Mouse (Mus musculus): ENCODE results near the gene Bicral.
"Not testable (repeated sequence)": the region's sequence is repeated elsewhere in the genome, so short reads cannot be mapped to it uniquely, and the experiment has no call there.

The Bicral gene

DNA sequence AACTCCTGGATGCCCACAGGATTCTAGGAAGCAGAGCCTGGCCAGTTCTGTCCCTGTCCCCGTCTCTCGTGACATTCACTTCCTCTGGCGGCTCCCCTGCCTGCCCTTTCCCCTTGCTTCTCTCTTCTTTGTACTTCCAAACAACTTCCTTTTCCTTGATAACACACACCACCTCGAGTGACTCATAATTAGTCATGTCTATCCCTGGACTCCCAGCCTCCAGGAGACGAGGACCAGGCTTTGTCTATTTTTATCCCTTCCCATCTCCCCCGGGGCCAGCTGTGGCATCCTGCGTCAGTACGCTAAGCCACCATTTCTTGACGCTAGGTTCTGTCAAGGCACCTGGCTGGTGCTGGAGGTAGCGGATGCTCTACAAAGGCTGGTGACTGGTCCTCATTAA is 15.9 kb upstream of the Bicral start:
- DNase-seq = no peak

DNA sequence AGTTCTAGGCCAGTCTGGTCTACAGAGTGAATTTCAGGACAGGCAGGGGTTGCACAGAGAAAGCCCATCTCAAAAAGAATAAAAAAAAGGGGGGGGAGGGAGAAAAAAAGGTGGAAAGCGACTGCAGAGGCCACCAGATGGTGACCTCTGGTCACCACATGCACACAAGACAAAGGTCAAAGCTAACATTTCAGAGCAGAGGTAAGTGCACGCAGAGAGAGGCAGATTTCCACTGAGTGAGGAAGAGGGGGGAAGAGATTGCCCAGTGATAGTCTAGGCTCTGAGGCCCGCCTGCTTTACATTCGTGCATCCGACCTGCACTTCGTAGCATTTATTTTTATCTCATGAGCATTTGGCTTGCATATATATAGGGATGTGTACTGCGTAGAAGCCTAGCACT is 14.5 kb upstream of the Bicral start:
- no peak for DNase-seq

GRCm38 (mm10) chr17:46870913-46871312 is 12.6 kb upstream of the Bicral start:
- DNase-seq = no peak

DNA sequence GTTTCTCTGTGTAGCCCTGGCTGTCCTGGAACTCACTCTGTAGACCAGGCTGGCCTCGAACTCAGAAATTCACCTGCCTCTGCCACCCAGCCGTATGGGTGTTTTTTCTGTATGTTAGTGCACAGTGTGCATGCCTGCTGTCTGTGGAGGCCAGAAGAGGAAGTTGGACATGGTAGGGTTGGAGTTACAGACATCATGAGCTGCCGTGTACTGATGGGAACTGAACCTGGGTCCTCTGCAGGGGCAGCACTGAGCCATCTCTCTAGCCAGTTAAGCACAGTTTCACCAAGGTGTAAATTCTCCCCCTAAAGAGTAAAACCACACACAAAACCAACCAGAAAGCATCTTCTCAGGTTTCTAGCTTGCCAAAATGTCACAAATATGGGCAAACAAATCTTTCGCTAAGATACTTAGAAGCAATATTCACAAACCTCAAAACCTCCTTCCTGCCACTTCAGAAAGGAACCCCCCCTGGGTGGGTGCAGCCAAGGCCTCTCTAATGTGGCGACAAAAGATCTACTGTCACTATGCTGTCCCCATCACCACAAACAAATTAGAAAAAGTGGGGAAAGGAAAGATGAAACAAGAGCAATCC is 12.0 kb upstream of the Bicral start:
- no peak for DNase-seq

- no peak for DNase-seq
Observed at GRCm38 (mm10) chr17:46866836-46867235, 8.6 kb upstream of the Bicral start.

GRCm38 (mm10) chr17:46864566-46865195 is 6.4 kb upstream of the Bicral start:
- no peak for DNase-seq

DNA sequence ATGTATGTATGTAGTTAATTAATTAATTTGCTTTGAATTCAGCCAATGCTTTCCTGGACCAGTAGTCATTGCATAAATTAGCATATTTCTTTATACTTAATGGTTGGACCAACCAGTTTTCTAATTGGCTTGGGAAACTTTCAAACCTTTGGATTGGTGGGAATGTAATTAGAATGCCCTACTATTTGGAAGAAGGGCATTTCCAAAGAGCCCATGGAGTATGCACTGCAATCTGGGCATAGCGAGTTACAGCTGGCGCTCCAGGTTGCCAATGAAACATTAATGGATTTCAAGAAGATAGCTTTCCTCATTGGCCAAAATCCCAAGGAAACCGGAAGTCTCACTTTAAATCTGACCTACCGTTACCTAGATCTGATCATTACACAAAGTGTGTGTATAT is 1.8 kb upstream of the Bicral start:
- no peak for DNase-seq

- no peak for DNase-seq
Observed at GRCm38 (mm10) chr17:46858749-46859444, 615 bp upstream of the Bicral start.

DNA sequence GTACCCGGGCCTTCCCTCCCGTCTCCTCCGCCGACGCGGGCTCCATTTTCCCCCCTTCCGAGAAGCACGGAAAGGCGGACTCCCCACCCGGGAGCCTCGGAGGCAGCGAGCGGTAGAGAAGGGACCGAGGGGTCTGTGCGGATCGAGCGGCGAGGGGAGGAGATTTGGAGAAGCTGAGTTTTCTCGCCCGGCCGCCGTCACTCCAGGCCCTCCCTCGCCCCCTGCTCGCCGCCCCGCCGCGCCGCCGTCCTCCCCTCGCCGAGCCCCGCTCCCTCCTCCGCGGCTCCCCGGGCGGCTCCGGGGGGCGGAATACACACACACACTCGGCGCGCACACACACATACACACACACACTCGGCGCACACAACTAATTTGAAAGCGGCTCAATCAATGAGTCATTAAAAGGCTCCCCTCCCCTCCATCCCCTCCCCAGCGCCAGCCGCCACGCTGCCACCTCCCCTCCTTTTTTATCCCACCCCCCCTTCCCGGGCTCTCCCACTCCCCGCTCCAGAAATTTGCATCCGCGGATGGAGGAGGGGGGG is 850 bp downstream of the Bicral start:
- DNase-seq = peak; percentile 83 to 84

DNA sequence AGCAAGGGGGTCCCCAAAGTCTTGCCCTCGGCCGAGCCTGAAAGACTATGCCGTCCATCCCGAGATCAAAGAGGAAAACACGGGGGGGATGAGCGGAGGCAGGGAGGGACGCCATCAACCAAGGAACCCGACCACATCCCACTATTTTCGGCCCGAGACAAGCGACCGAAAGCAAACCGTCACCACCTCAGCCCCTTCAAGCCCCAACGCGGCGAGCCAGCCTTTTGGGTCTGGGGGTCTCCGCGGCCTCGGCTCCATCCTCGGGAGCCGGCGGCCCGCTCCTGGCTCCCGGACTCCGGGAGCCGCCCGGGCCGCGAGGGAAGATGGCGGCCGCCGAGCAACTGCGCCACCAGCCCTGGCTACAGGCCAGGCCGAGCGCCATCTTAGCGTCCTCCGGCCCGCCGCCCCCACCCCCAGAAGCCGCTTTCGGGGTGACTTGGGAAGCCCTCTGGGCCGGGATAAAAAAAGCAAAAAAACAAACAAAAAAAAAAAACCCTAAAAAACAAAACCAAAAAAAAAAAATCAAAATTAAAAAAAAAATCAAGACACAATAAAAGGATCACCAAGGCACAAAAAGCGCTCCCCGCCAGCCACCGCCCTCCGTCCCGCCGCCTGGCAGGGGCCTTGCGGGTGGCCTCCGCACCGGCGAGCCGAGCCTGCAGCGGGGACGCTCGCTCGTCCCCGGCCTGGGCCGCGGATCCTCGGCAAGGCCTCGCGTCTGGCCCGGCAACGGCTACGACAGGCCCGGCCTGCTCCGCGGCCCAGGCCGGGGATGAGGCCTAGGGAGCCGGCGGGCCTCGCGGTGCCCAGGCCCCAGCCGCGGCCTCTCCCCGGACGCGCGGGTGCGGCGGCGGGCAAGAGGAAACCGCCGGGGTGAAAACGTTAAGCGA is 1.6 kb downstream of the Bicral start:
- DNase-seq = peak; percentile 91 to 96

DNA sequence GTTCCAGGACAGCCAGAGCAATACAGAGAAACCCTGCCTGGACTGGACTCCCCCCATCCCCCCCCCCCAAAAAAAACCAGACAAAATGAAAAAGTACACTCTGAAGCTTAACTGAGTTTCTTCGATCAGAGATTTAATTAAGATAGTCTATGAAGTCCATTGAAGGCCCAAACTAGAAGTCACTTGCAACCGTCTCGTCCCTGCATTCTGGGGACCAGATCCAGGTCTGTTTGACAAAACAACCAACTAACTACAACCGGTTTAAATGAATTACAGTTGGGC is 2.2 kb downstream of the Bicral start:
- DNase-seq = no peak

DNA sequence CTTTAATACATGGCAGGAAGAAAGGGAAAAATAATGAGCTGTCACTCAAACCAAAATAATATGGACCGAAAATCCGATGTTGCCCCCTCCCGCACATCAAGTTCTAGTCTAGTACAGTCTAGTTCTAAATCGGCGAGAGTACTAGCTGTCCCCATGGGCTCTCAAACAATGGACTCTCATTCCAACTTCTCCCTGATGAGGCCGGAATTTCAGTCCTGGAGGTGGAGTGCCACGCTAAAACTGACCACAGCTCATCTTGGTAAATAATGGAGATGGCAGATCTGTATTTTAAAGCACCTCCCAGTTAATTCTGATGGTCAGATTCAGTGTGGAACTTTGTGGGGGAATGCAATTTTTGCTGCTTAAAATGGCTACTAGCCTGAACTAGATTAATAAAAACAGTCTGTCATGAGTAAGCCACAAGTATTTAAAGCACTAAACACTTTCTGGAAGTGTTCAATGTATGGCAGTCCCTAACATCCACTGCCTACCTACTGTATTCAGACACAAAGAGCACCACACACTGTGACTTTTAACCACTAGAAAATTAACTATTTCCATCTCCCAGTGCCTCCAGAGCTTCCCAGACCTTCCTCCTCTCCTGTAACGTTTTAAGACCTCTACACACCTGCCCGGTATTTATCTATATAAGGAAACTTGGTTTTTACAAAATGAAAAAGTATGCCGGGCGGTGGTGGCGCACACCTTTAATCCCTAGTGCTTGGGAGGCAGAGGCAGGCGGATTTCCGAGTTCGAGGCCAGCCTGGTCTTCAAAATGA is 2.8 kb downstream of the Bicral start:
- peak in 1 of 2 experiments; percentile 50 for DNase-seq

- DNase-seq = peak; percentile 32 to 40
Observed at GRCm38 (mm10) chr17:46854640-46855110, 3.6 kb downstream of the Bicral start.

- DNase-seq = no peak
Observed at GRCm38 (mm10) chr17:46854096-46854495, 4.2 kb downstream of the Bicral start.

DNA sequence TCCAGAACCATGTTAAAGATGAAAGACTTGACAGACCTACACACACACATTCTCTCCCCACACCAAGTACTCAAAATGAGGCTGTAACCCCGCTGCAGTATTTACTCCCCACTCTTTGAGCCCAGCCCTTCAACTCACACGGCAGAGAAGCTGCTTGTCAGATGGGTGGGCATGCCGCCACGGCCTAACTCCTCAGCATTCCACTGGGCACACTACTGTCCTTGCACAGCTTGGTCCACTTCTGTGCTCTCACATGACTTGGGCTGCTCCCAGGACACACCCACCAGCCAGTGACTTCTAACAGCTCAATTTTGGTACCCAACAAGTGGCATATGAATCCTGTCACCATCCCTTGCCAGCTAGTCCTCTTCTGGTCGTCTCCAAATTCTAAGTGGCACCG is 5.0 kb downstream of the Bicral start:
- peak; percentile 59 to 77 for DNase-seq

DNA sequence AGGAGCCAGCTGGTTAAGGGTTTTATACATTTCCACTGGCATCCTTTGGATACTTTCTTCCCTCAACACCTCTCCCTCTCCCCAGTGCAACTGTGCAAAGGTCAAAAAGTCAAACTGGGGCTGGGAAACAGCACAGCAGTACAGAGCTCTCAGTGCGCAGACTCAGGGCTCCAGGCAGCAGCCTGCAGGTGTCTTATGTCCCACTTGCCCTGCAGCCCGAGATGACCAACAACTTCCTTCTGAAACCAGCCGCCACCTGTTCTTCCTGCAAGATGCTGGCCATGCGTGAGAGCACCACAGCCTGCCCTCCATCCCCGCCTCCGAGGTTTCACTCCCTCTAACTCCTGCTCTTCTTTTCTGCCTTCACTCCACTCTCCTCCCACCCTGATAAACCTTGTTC is 5.6 kb downstream of the Bicral start:
- DNase-seq = peak in 1 of 2 experiments; percentile 48

DNA sequence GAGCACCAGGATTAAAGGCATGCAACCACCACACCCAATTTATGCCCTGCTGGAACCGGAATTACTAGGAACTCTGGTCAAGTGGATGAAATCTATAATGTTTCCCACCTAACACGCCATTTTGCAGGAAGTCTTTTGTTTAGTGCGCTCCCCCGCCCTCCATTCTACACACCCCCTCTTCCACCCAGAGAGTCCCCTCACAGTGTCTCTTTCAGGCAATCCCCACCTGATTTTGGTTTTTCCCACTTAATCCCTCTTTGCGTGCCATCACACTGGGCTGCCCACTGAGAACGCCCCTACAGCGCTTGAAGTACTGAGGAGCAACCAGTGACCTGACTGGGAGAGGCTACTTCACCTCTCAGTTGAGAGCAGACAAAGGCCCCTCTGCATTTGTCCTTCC is 11.1 kb downstream of the Bicral start:
- DNase-seq = no peak

DNA sequence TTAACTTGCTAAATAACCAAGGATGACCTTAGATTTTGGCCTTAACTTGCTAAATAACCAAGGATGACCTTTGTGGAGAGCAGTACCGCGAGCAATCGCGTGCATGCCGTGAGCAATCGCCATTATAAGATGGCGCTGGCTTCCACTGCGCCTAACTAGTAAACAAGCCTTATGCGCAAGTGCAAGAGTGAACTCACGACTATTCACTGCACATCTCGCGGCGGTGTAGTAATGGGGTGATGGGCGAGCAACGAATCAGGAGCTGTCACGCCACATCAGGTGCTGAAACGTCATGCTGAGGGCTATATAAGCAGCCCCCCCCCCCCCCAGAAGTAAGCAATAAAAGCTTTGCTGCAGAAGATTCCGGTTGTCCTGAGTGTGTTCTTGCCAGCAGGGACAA is 11.7 kb downstream of the Bicral start:
- not testable (repeated sequence) for DNase-seq

DNA sequence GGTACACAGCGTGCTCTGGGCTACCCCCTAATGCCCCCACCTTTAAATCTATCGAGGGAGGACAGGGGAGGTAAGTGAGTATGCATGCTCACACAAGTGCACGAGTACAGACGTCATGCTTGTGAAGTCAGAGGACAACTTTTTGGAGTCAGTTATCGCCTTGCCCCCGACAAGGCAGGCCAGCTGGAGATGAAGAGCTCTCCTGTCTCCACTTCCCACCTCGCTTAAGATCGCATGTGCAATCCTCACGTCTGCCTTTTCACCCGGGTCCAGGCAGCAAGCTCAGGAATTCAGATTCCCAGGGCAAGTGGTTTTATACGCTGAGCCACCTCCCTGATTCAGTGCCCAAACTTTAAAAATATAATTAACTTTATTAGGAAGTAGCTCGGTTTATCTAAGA is 13.0 kb downstream of the Bicral start:
- DNase-seq = no peak

DNA sequence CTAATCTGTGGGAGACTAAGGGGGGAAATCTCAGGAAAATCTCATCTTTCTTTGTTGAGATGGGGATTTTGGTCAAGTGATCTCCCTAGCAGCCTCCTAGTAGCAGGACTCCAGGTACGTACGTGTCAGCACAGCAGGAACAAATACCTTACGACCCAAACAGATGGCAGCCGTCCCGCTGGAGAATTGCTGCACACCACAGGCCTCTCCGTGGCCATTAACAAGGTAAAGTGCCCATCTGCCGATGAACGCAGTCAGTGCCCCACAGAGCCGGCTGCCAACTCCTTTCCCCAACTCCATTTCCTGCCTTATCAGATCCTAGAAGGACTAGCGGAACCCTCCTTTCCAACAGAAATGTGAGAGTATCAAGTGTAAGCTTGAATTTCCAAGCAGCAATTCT is 13.5 kb downstream of the Bicral start:
- DNase-seq = peak; percentile 81 to 88

GRCm38 (mm10) chr17:46843716-46844115 is 14.6 kb downstream of the Bicral start:
- DNase-seq = no peak

DNA sequence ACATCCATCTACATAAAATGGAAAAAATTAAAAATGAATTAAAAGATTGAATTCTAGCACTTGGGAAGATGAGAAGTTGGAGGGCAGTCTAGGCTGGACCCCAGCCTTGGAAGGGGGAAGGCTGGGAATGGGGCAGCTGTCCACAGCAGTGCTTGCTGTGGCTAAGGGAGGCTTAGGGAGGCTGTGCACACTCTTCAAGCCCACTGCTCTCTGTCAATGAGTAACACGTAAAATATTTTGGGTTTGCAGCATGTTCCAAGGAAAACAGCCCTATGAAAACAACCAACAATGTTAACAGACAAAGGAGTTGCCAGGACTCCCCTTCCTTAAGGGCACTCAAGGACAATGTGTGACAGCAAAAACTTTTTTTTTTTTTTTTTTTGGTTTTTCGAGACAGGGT is 15.3 kb downstream of the Bicral start:
- DNase-seq = no peak
